ENCODE assay signal across 9 mouse cellular contexts in genomic region chr7:80111066-80112045, GRCm38 (mm10). TPM values are rescaled to one million over a fixed set of nuclear protein-coding genes. Genes with fewer than 3 reads are reported as not detected.
DNase-seq lines count a peak whose midpoint lies in the region; ATAC-seq and TF ChIP-seq lines count a peak whose summit lies in the region.
"Had no signal": no experiment of that assay in that cellular context is flagged by ENCODE, and none has a peak within 500 bp of the region (broad histone marks: within the 10 kb centered on the region; RNA-seq: fewer than 3 reads in every experiment).

No protein-coding gene starts in this region.

- peaks cover 28% of the 10 kb centered on the region for H3K4me1 ChIP-seq in intestine, embryonic 15.5 days (replicated peaks)
- 0 out of 2 replicates have a peak, but pooled peaks cover 5% of the 10 kb centered on the region for H3K4me1 ChIP-seq in intestine, postnatal 0 days (replicated peaks; ENCODE audit: control insufficient read depth, insufficient read depth, low read length)

- H3K4me2 ChIP-seq in intestine, embryonic 15.5 days (replicated peaks) = peak overlapping the region; percentile 3; the same call in 1 of the 2 replicates
- no peak overlapping the region for H3K4me2 ChIP-seq in intestine, postnatal 0 days (replicated peaks; ENCODE audit: low read depth)

- H3K36me3 ChIP-seq in intestine, embryonic 15.5 days = no peaks in the 10 kb centered on the region
- H3K36me3 ChIP-seq in intestine, postnatal 0 days (ENCODE audit: control insufficient read depth, insufficient read depth) = peaks cover 8% of the 10 kb centered on the region; the same call in 1 of the 2 replicates

- H3K9me3 ChIP-seq in intestine, embryonic 15.5 days = no peaks in the 10 kb centered on the region
- no peaks in the 10 kb centered on the region for H3K9me3 ChIP-seq in intestine, postnatal 0 days (ENCODE audit: control insufficient read depth)

- ATAC-seq in intestine, embryonic 15.5 days = no peak
- ATAC-seq in intestine, postnatal 0 days = no peak

- H3K4me3 ChIP-seq in intestine, embryonic 15.5 days (replicated peaks) = no peak overlapping the region
- no peak overlapping the region for H3K4me3 ChIP-seq in intestine, postnatal 0 days (ENCODE audit: low read depth, low read length)

- peak; percentile 37 for DNase-seq in adrenal gland, adult 2 months
- no peak for DNase-seq in adrenal gland, adult 18-20 months (ENCODE audit: low spot score in 2 of 2)
- DNase-seq in 3T3-L1 (ENCODE audit: low read depth, low spot score) = peak; percentile 88
- DNase-seq in layer of hippocampus, postnatal 14 days (ENCODE audit: low spot score in 2 of 2) = peak; percentile 26 to 40
- DNase-seq in ovary, postnatal 36 days (ENCODE audit: low spot score) = no peak
- no peak for DNase-seq in cerebellum, adult 8-10 months
- DNase-seq: adrenal gland, adult 8-10 months had no signal

- WGBS in intestine, embryonic 15.5 days = 72% methylated on average over 9 of the region's 9 CpGs
- WGBS in intestine, postnatal 0 days = 63% methylated on average over 9 of the region's 9 CpGs

- H3K9ac ChIP-seq in intestine, embryonic 15.5 days = no peak overlapping the region
- no peak overlapping the region for H3K9ac ChIP-seq in intestine, postnatal 0 days (ENCODE audit: low read depth, low read length)

- no peak for TF ChIP-seq CTCF in intestine, postnatal 0 days (IDR thresholded peaks at IDR 0.05; ENCODE audit: low read depth)

- no peaks in the 10 kb centered on the region for H3K27me3 ChIP-seq in intestine, embryonic 15.5 days (replicated peaks)
- H3K27me3 ChIP-seq in intestine, postnatal 0 days (replicated peaks; ENCODE audit: control insufficient read depth, insufficient read depth, low read length) = no peaks in the 10 kb centered on the region

- H3K27ac ChIP-seq in intestine, embryonic 15.5 days = no peak overlapping the region
- H3K27ac ChIP-seq in intestine, postnatal 0 days (ENCODE audit: low read depth, low read length) = no peak overlapping the region

RNA-seq across cellular contexts. Expression of gene Idh2, which starts 3.8 kb away (rescaled TPM):
- total RNA-seq in adrenal gland, adult 2 months (2021) = 100 to 1,000 TPM in 1 of 2 experiments, 10 to 100 TPM in 1; 96.2 to 200 TPM
- 147 and 150 TPM in 2 replicates for polyA plus RNA-seq in adrenal gland, adult 2 months (2012; rRNA removed)
- total RNA-seq in adrenal gland, adult 18-20 months (2021) = 100 to 1,000 TPM; 116 to 190 TPM
- polyA plus RNA-seq in intestine, embryonic 15.5 days (2015; fragmentation: Nextera tagmentation; extraction: Ambion mirVana) = 520 and 568 TPM in 2 replicates
- 185 and 190 TPM in 2 replicates for polyA plus RNA-seq in intestine, postnatal 0 days (2015; fragmentation: Nextera tagmentation; extraction: Ambion mirVana)
- total RNA-seq in layer of hippocampus, postnatal 14 days (2021) = 10 to 100 TPM; 70.9 to 75.8 TPM

Comparison
In these comparisons a context has a peak if more than half of its experiments do, and no peak if none do; other contexts are left out.
1. DNase-seq: peak in adrenal gland, adult 2 months (single experiment), 3T3-L1 (single experiment) and layer of hippocampus, postnatal 14 days (2 of 2); none in adrenal gland, adult 18-20 months (0 of 2), ovary, postnatal 36 days (single experiment) and cerebellum, adult 8-10 months (single experiment).